Mouse (Mus musculus) spleen, postnatal 36 days (tissue): Measurements from ENCODE around the gene Cacna2d3.

ENCODE experiments used
- DNase-seq, 2 experiments: peaks; one replicate each; pipeline ENCODE4 v3.0.0; 2022; ENCODE audit warnings: low spot score in 2 of 2, mixed read lengths in 1 of 2

The Cacna2d3 gene

GRCm38 (mm10) chr14:28948019-28948850 lies 773.4 kb downstream of the Cacna2d3 start:
- DNase-seq, result no peak

- no peak for DNase-seq
Measured at GRCm38 (mm10) chr14:28932746-28933293, 788.8 kb downstream of the Cacna2d3 start.

GRCm38 (mm10) chr14:28923180-28923961 lies 798.3 kb downstream of the Cacna2d3 start:
- DNase-seq, result no peak

- no peak for DNase-seq
Measured at GRCm38 (mm10) chr14:28918871-28919270, 802.8 kb downstream of the Cacna2d3 start.

- DNase-seq, result no peak
Measured at GRCm38 (mm10) chr14:28915004-28915403, 806.7 kb downstream of the Cacna2d3 start.

GRCm38 (mm10) chr14:28907659-28908058 lies 814.0 kb downstream of the Cacna2d3 start:
- no peak for DNase-seq

- DNase-seq, result no peak
Measured at GRCm38 (mm10) chr14:28892530-28892929, 829.1 kb downstream of the Cacna2d3 start.

- DNase-seq, result no peak
Measured at GRCm38 (mm10) chr14:28887373-28887772, 834.3 kb downstream of the Cacna2d3 start.

GRCm38 (mm10) chr14:28886661-28887060 lies 835.0 kb downstream of the Cacna2d3 start:
- DNase-seq, result no peak

- no peak for DNase-seq
Measured at GRCm38 (mm10) chr14:28870983-28871382, 850.7 kb downstream of the Cacna2d3 start.

GRCm38 (mm10) chr14:28870382-28870781 lies 851.3 kb downstream of the Cacna2d3 start:
- DNase-seq, result no peak

GRCm38 (mm10) chr14:28864925-28865324 lies 856.7 kb downstream of the Cacna2d3 start:
- DNase-seq, result no peak

GRCm38 (mm10) chr14:28861142-28861541 lies 860.5 kb downstream of the Cacna2d3 start:
- DNase-seq, result no peak
